Mouse (Mus musculus) embryonic facial prominence, embryonic 13.5 days (tissue): ENCODE measurements around the gene Myh9. TPM values are rescaled to one million over a fixed set of nuclear protein-coding genes. Genes with fewer than 3 reads are reported as not detected.

Experiments used
- ATAC-seq: fragments of 200-750 bp; cut with Nextera tagmentation; 2 replicates; pipeline ENCODE4 v1.8.0; 2017; ENCODE audit warnings: low read depth; ENCODE audit not compliant: insufficient number of reproducible peaks, insufficient read depth, low FRiP score, low TSS enrichment
- H3K27ac ChIP-seq: fragments of 300-500 bp; sonication (generic); 2 replicates; pipeline ENCODE4 v1.5.1; 2015; ENCODE audit warnings: moderate library complexity, mild to moderate bottlenecking, inconsistent platforms
- H3K27me3 ChIP-seq: fragments of 300-500 bp; sonication (generic); 2 replicates; pipeline ENCODE4 v1.6.1; 2015; ENCODE audit warnings: mild to moderate bottlenecking, inconsistent platforms
- H3K36me3 ChIP-seq: fragments of 300-500 bp; sonication (generic); 2 replicates; pipeline ENCODE4 v1.6.1; 2015; ENCODE audit warnings: mild to moderate bottlenecking, inconsistent platforms
- H3K4me1 ChIP-seq: fragments of 300-500 bp; sonication (generic); 2 replicates; pipeline ENCODE4 v1.6.1; 2015; ENCODE audit warnings: inconsistent platforms
- H3K4me2 ChIP-seq: fragments of 300-500 bp; sonication (generic); 2 replicates; pipeline ENCODE4 v1.6.1; 2015; ENCODE audit warnings: moderate library complexity, mild to moderate bottlenecking, inconsistent platforms
- H3K4me3 ChIP-seq: fragments of 300-500 bp; sonication (generic); 2 replicates; pipeline ENCODE4 v1.5.1; 2015; ENCODE audit warnings: mild to moderate bottlenecking, inconsistent platforms
- H3K9ac ChIP-seq: fragments of 300-500 bp; sonication (generic); 2 replicates; pipeline ENCODE4 v1.6.1; 2015; ENCODE audit warnings: mild to moderate bottlenecking, inconsistent platforms
- H3K9me3 ChIP-seq: fragments of 300-500 bp; sonication (generic); 2 replicates; pipeline ENCODE4 v1.6.1; 2016; ENCODE audit warnings: inconsistent platforms
- WGBS: fragments of 180-500 bp; shearing (Covaris S2); methylation state at CpG from one replicate; pipeline ENCODE4 v1.1.7; 2015; ENCODE audit warnings: mixed read lengths; 5-methylcytosine and 5-hydroxymethylcytosine counted together
- polyA plus RNA-seq: library from polyadenylated mRNA; unstranded; fragments of >200 nt; fragmentation: Nextera tagmentation; extraction: Ambion mirVana; gene quantifications from 2 replicates; pipeline ENCODE4 v1.2.1, GENCODE M21; 2015

The Myh9 gene
- polyA plus RNA-seq: 36.2 and 41.0 TPM in 2 replicates

GRCm38 (mm10) chr15:77842047-77842843 lies at the start of gene Myh9:
Gene Myh9, minus strand, starts transcription at chr15:77842175.
- under 1% methylated on average over 45 of the region's 46 CpGs for WGBS
- peaks cover 37% of the 10 kb centered on the region for H3K4me1 ChIP-seq
- H3K9ac ChIP-seq: peak within 1 kb of the TSS; percentile 91
- peak within 1 kb of the TSS; percentile 92 for H3K4me3 ChIP-seq
- H3K36me3 ChIP-seq: no peaks in the 10 kb centered on the region
- ATAC-seq: peak; percentile 98
- H3K27me3 ChIP-seq: no peaks in the 10 kb centered on the region
- H3K4me2 ChIP-seq: peak within 1 kb of the TSS; percentile 94
- peak within 1 kb of the TSS; percentile 88 for H3K27ac ChIP-seq
- no peaks in the 10 kb centered on the region for H3K9me3 ChIP-seq

GRCm38 (mm10) chr15:77891766-77892165 lies 49.8 kb upstream of the Myh9 start:
- H3K27me3 ChIP-seq: no peaks in the 10 kb centered on the region
- no peak overlapping the region for H3K9ac ChIP-seq
- peaks cover 6% of the 10 kb centered on the region; the same call in 1 of the 2 replicates for H3K4me1 ChIP-seq
- 79% methylated on average over 8 of the region's 8 CpGs for WGBS
- no peaks in the 10 kb centered on the region for H3K36me3 ChIP-seq
- no peaks in the 10 kb centered on the region for H3K9me3 ChIP-seq
- no peak overlapping the region for H3K4me2 ChIP-seq
- no peak for ATAC-seq
- H3K27ac ChIP-seq: no peak overlapping the region
- H3K4me3 ChIP-seq: no peak overlapping the region

GRCm38 (mm10) chr15:77889761-77890422 lies 47.9 kb upstream of the Myh9 start:
- no peak for ATAC-seq
- no peaks in the 10 kb centered on the region for H3K36me3 ChIP-seq
- WGBS: 45% methylated on average over 4 of the region's 4 CpGs

GRCm38 (mm10) chr15:77888286-77888685 lies 46.3 kb upstream of the Myh9 start:
- ATAC-seq: no peak
- Histone ChIP-seq H3K4me3 (no peak overlapping the region), H3K9ac (no peak overlapping the region), H3K4me1 (peaks cover 11% of the 10 kb centered on the region), H3K9me3 (no peaks in the 10 kb centered on the region), H3K27me3 (no peaks in the 10 kb centered on the region), H3K27ac (no peak overlapping the region), H3K36me3 (no peaks in the 10 kb centered on the region), H3K4me2 (no peak overlapping the region)
- WGBS: 43% methylated on average over 7 of the region's 7 CpGs

More at GRCm38 (mm10) chr15:77889761-77890422, 47.9 kb upstream of the Myh9 start:
- H3K27me3 ChIP-seq: no peaks in the 10 kb centered on the region
- H3K9ac ChIP-seq: no peak overlapping the region
- no peaks in the 10 kb centered on the region for H3K9me3 ChIP-seq
- no peak overlapping the region for H3K27ac ChIP-seq
- peaks cover 6% of the 10 kb centered on the region; the same call in 1 of the 2 replicates for H3K4me1 ChIP-seq
- H3K4me3 ChIP-seq: no peak overlapping the region
- no peak overlapping the region for H3K4me2 ChIP-seq

GRCm38 (mm10) chr15:77887093-77887488 lies 45.1 kb upstream of the Myh9 start:
- no peak for ATAC-seq
- Histone ChIP-seq H3K27me3 (no peaks in the 10 kb centered on the region), H3K9ac (no peak overlapping the region), H3K27ac (no peak overlapping the region), H3K36me3 (no peaks in the 10 kb centered on the region), H3K4me2 (no peak overlapping the region), H3K4me3 (no peak overlapping the region), H3K4me1 (peaks cover 23% of the 10 kb centered on the region), H3K9me3 (no peaks in the 10 kb centered on the region)
- WGBS: 70% methylated on average over 1 of the region's 1 CpGs

GRCm38 (mm10) chr15:77886369-77887092 lies 44.6 kb upstream of the Myh9 start:
- ATAC-seq: no peak
- H3K27ac ChIP-seq: no peak overlapping the region
- 94% methylated on average over 4 of the region's 5 CpGs for WGBS
- H3K9me3 ChIP-seq: no peaks in the 10 kb centered on the region
- no peak overlapping the region; the same call in 1 of the 2 replicates for H3K9ac ChIP-seq
- H3K36me3 ChIP-seq: no peaks in the 10 kb centered on the region
- H3K4me2 ChIP-seq: no peak overlapping the region
- H3K27me3 ChIP-seq: no peaks in the 10 kb centered on the region
- no peak overlapping the region for H3K4me3 ChIP-seq
- H3K4me1 ChIP-seq: peaks cover 27% of the 10 kb centered on the region

- ATAC-seq: no peak
- H3K4me3 ChIP-seq: no peak overlapping the region
- no peak overlapping the region; the same call in 1 of the 2 replicates for H3K9ac ChIP-seq
- peaks cover 27% of the 10 kb centered on the region for H3K4me1 ChIP-seq
- H3K36me3 ChIP-seq: no peaks in the 10 kb centered on the region
- 84% methylated on average over 4 of the region's 4 CpGs for WGBS
- no peaks in the 10 kb centered on the region for H3K9me3 ChIP-seq
- H3K27ac ChIP-seq: no peak overlapping the region
- no peaks in the 10 kb centered on the region for H3K27me3 ChIP-seq
- no peak overlapping the region for H3K4me2 ChIP-seq
Observed at GRCm38 (mm10) chr15:77885945-77886344, 44.0 kb upstream of the Myh9 start.

GRCm38 (mm10) chr15:77885159-77885558 lies 43.2 kb upstream of the Myh9 start:
- ATAC-seq: no peak
- Histone ChIP-seq H3K27me3 (no peaks in the 10 kb centered on the region), H3K4me3 (no peak overlapping the region), H3K9me3 (no peaks in the 10 kb centered on the region), H3K9ac (no peak overlapping the region), H3K4me2 (no peak overlapping the region), H3K4me1 (peaks cover 27% of the 10 kb centered on the region), H3K36me3 (no peaks in the 10 kb centered on the region), H3K27ac (no peak overlapping the region)
- WGBS: 82% methylated on average over 6 of the region's 6 CpGs

GRCm38 (mm10) chr15:77883697-77884010 lies 41.7 kb upstream of the Myh9 start:
- ATAC-seq: no peak
- Histone ChIP-seq H3K4me3 (no peak overlapping the region), H3K27ac (peak overlapping the region; percentile 84), H3K9me3 (no peaks in the 10 kb centered on the region), H3K4me1 (peaks cover 27% of the 10 kb centered on the region), H3K4me2 (no peak overlapping the region), H3K9ac (no peak overlapping the region), H3K27me3 (no peaks in the 10 kb centered on the region), H3K36me3 (no peaks in the 10 kb centered on the region)
- 63% methylated on average over 4 of the region's 4 CpGs for WGBS

GRCm38 (mm10) chr15:77882797-77883696 lies 41.1 kb upstream of the Myh9 start:
- Histone ChIP-seq H3K27me3 (no peaks in the 10 kb centered on the region), H3K9ac (peak overlapping the region; percentile 51), H3K4me1 (peaks cover 24% of the 10 kb centered on the region), H3K9me3 (no peaks in the 10 kb centered on the region), H3K36me3 (no peaks in the 10 kb centered on the region), H3K4me3 (no peak overlapping the region), H3K4me2 (peak overlapping the region; percentile 27; the same call in 1 of the 2 replicates), H3K27ac (peak overlapping the region; percentile 84)
- peak; percentile 60; the same call in 1 of the 2 replicates for ATAC-seq
- 10% methylated on average over 16 of the region's 17 CpGs for WGBS

GRCm38 (mm10) chr15:77882297-77882696 lies 40.3 kb upstream of the Myh9 start:
- Histone ChIP-seq H3K4me3 (no peak overlapping the region), H3K9ac (no peak overlapping the region), H3K4me1 (peaks cover 24% of the 10 kb centered on the region), H3K9me3 (no peaks in the 10 kb centered on the region), H3K27me3 (no peaks in the 10 kb centered on the region), H3K4me2 (no peak overlapping the region; the same call in 1 of the 2 replicates), H3K27ac (peak overlapping the region; percentile 84), H3K36me3 (no peaks in the 10 kb centered on the region)
- no peak for ATAC-seq
- 54% methylated on average over 6 of the region's 6 CpGs for WGBS
